Mouse (Mus musculus): ENCODE measurements around the gene Capn11.

The Capn11 gene

GRCm38 (mm10) chr17:45598891-45599290 is 60.2 kb downstream of the Capn11 start:
- no peak for DNase-seq (ENCODE audit: low read depth)

DNA sequence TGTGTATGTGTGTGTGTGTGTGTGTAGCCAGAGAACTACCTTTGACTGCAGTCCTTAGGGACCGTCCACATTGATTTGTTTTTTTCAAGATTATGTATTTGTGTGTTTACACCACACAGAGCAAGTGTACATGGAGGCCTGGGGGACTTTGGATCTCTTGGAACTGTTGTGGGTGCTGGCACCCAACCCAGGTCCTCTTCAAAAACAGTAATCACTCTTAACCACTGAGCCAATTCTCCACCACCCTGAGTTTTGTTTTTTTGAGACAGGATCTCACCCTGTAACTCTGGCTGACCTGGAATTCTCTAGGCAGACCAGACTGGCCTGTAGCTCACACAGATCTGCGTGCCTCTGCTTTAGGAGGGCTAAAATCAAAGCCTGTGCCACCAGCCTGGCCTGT is 60.7 kb downstream of the Capn11 start:
- no peak for DNase-seq (ENCODE audit: low read depth)

GRCm38 (mm10) chr17:45597787-45598186 is 61.3 kb downstream of the Capn11 start:
- DNase-seq (ENCODE audit: low read depth), result no peak

DNA sequence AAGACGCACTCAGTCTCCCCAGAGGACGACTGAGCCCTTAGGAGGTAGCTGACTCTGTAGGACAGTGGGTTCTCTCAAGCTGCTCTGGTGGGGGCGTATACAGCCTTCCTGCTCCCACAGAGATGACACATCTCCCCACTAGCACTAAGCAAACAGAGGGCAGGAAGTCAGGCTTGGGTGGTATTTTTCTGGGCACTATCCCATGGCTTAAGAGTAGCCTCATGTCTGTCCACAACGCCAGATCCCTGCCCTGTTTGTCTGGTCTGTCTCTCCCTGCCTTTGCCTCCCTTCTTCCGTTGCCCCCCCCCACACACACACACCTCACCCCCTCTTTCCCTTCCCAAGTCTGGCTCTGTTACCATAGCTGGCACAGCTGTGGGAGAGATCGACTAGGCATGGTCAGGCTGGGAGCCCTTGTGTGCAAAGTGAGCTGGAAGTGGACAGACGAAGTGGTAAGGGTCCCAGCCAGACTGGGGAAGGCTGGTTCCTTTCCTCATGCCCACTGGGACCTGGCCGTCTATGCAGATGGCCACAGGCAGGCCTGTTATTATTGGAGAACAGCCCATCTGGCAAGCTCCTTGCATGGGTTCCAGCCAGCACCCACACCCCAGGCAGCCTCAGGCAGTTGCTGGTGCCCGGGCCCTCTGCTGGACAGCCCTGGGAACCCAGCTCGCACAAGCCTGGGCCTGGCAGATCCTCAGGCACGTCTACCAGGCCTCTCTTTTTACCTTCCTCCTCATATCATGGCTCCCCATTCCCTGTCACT is 62.3 kb downstream of the Capn11 start:
- no peak for DNase-seq (ENCODE audit: low read depth)

DNA sequence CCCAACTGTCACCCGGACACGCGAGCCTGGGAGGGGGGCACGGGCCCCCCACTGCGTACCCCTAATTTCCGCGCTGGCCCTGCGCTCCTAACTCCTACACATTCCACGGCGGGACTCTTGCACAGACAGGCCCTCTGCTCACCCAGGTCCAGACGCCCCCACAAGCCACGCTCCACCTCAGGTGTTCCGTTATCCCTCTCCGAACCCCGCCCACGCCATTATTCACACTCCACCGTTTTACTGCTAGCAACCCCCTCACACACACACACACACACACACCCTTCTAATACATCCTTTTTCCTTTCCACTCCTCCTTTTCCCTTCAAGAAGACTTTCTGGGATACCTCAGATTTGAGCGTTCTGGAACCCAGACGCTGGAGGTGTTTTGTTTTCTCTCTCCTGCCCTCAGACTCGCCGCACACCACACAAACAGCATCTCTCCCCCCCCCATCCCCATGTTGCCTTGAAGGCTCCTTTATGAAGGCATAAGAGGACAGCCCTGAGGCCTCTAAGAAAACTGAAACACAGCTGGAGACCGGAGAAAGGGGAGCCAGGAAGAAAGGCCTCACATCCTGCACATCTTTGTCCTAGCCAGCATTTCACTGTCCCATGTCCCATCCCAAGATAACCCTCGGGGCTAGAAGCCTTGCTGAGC is 63.3 kb downstream of the Capn11 start:
- no peak for DNase-seq (ENCODE audit: low read depth)

DNA sequence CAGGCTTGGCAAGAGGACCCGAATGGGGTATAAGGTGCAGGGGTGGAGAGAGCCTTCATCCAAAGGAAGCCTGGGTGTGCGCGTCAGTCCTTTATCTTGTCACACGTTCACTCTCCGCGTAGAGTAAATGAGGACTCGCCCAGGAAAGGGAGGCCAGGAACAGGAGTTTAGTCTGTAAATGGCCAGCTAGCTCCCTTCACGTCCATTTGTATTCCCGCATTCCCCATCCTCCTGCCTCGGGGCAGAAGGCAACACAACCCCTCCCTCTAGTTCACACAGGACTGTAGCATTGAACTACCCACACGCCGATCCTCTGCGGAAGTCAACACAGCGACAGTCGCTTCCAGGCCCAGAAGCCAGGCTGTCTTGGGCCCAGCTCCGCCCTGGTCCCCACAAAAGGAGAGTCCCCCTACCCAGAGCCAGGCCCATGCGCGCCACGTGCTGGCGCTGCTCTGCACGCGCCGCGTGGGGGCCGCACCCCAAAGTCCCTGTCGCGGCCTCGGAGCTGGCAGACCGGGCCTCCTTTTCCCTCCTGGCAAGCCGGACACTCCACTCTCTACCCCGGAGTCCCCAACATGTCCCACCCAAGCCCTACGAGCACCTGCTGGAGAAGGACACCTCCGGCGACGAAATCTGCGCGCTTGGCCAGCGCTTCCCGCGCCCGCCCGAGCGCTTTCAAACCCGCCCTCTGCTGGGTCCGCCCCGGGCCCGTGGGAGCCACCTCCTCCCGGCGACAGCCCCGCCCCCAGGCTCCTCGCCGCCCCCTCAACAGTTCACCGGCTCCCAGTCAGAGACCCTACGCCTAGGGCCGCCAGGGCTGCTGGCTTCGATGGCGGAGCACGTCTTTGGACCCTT is 64.0 kb downstream of the Capn11 start:
- no peak for DNase-seq (ENCODE audit: low read depth)

DNA sequence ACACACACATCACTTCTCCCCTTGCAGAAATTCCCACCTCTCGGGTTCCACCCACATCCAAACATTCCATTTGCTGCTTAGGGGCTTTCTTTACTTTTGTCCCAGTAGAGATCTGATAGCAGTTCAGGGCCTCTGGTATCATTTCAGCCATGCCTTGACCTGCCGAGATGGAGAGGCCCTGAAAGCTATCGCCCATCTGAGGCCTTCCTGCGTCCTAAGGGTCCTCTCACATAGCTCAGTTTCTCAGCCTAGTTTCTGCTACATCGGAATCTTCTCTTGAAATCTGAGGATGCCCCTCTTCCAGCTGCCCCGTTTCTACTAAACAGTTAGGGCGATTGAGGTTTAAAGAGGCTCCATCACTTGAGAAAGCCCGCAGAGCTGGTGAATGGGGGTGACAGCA is 64.9 kb downstream of the Capn11 start:
- DNase-seq (ENCODE audit: low read depth), result no peak

GRCm38 (mm10) chr17:45593479-45593878 is 65.6 kb downstream of the Capn11 start:
- no peak for DNase-seq (ENCODE audit: low read depth)

- no peak for DNase-seq (ENCODE audit: low read depth)
Observed at GRCm38 (mm10) chr17:45592606-45593431, 66.3 kb downstream of the Capn11 start.

DNA sequence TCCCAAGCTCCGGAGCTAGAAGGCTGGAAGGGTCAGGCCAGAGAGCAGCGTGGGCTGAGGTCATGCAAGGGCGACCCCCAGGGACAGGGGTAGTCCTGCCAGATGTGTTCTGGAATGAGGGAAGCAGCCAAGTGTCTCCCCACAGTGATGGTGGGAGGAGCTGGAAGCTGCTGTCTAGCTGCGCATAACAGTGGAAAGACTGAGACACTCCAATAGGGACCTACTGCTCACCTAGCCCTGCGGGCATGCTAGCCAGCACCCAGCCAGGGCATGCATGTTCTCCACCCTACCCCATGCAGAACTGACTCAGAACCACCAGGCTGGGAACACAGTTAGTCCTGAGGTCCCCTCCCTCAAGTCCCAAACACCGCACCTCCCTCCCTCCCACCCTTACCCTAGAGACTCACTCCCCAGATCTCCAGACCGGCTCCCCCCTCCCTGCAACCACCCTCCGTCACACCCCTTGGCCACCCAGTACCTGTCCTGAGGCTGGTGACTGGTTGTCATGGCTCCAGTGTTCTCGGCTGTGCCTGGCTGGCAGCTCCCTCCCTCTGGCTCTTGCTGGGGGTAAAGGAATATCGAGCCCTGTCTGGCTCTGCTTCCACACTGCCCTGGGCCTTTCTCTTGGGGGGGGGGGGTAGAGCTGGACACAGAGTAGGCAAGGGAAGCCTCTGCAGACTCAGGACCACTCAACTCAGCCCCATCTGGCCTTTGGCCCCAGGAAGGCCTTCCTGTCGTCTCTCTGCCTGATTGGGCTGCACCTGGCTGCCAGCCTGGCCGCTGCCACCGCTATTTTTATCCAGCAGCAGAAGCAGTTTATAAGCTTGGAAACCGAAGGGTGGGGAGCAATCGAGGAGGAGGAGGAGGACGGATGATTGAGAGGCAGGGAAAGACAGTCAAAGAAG is 67.2 kb downstream of the Capn11 start:
- DNase-seq (ENCODE audit: low read depth), result no peak

DNA sequence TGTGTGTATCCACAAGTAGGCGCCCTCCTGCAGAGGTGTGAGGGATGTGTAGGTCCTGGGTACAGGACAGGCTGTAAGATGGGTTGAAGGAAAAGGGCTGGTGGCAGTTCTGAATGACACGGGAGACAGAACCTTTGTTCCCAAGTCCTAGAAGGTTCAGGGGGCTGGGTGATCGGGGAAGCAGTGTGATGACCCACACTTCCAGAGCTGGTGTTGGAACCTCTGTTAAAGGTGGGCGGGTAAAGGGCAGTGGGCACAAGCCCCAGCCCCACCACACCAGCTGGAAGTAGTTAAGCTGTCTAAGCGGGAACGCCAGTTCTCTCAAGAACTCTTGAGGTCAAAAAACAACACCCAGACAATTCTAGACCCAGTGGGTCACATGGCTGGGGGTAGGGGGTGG is 68.7 kb downstream of the Capn11 start:
- no peak for DNase-seq (ENCODE audit: low read depth)

- DNase-seq (ENCODE audit: low read depth), result no peak
Observed at GRCm38 (mm10) chr17:45589844-45590243, 69.3 kb downstream of the Capn11 start.

DNA sequence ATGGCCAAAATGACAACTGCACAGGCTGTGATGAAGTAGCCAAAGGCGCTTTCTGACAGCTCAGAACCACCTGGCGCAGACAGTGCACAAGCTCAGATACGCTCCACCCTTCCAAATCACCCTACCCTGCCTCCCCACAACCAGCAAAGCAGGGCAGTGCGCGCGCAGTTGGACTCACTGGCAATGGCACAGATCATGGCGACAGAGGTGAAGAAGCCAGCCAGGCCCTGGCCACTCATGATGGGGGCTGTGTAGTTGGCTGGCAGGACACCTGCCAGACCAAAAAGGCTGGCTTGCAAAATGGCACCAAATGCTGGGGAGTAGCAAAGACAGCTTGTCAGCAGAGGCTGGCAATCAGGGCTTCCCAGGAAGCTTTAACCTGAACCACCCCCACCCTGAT is 69.9 kb downstream of the Capn11 start:
- no peak for DNase-seq (ENCODE audit: low read depth)

- no peak for DNase-seq (ENCODE audit: low read depth)
Observed at GRCm38 (mm10) chr17:45588370-45588769, 70.8 kb downstream of the Capn11 start.

- no peak for DNase-seq (ENCODE audit: low read depth)
Observed at GRCm38 (mm10) chr17:45586449-45586837, 72.7 kb downstream of the Capn11 start.

DNA sequence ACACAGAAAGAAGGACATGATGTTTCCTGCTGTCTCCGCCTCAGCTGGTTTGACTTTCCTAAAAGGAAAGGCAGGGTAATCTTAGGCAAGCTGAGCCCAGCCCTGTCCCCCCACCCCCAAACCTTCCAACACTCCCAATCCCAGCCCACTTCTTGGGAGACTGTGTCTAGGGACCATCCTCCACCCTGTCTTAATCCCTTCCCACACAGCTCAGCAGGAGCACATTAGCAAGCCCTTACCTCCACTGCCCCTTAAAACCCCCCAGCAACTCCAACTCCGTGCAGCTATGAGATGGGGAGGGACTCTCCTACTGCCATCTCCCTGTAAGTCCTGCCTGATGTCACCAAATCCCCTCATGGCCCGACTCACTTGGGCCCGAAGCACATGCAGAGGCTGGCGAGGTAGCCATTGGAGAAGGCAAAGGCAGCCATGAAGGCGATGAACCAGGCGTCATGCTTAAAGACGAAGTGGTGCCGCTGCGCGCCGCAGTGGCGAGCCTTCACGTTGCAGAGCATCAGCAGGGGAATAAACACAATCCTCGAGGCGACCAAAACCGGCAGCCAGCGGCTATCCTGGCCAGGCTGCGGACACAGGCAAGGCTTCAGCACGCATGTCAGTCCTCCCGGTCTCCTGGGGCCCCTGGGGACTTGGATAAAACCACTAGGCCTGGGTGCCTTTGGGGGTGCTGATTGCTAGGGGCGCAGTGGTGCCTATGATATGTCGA is 73.2 kb downstream of the Capn11 start:
- no peak for DNase-seq (ENCODE audit: low read depth)

- DNase-seq (ENCODE audit: low read depth), result no peak
Observed at GRCm38 (mm10) chr17:45584939-45585678, 74.0 kb downstream of the Capn11 start.

- no peak for DNase-seq (ENCODE audit: low read depth)
Observed at GRCm38 (mm10) chr17:45584096-45584896, 74.8 kb downstream of the Capn11 start.
